Mouse (Mus musculus) liver, embryonic 14.5 days (tissue): ENCODE results near the gene Col19a1. TPM values are rescaled to one million over a fixed set of nuclear protein-coding genes. Genes with fewer than 3 reads are reported as not detected.

Experiments used
- ATAC-seq: fragments of 200-750 bp; cut with Nextera tagmentation; 2 replicates; pipeline ENCODE4 v1.8.0; 2017; ENCODE audit warnings: moderate number of reproducible peaks, mild to moderate bottlenecking, moderate library complexity; ENCODE audit not compliant: insufficient read depth
- DNase-seq, 3 experiments: peaks; one replicate each; pipeline ENCODE4 v3.0.0-alpha.2; 2012 to 2013; ENCODE audit warnings: low read depth in 3 of 3, low spot score in 3 of 3
- H3K27ac ChIP-seq: fragments of 300-500 bp; sonication (generic); 2 replicates; pipeline ENCODE4 v1.5.1; 2014; ENCODE audit warnings: moderate library complexity, mild to moderate bottlenecking, control low read depth, inconsistent platforms
- H3K27me3 ChIP-seq: fragments of 300-500 bp; sonication (generic); 2 replicates; pipeline ENCODE4 v1.6.1; 2014; ENCODE audit warnings: mild to moderate bottlenecking, low read length, moderate library complexity; ENCODE audit not compliant: control insufficient read depth, insufficient read depth
- H3K36me3 ChIP-seq: fragments of 300-500 bp; sonication (generic); replicated peaks from 2 replicates; pipeline ENCODE4 v1.6.1; 2014; ENCODE audit warnings: low read depth; ENCODE audit not compliant: control insufficient read depth, insufficient read depth
- H3K4me1 ChIP-seq, 2 experiments: fragments of 200-500 bp in 1 of 2; fragments of 300-500 bp in 1 of 2; sonication (generic) in 1 of 2; replicated peaks; 2 replicates each; pipeline ENCODE4 v1.6.1; 2012 to 2014; ENCODE audit warnings: antibody characterized with exemption in 1 of 2, inconsistent platforms in 1 of 2, low read length in 1 of 2; ENCODE audit not compliant: control insufficient read depth in 2 of 2, insufficient read depth in 2 of 2
- H3K4me2 ChIP-seq: fragments of 300-500 bp; sonication (generic); 2 replicates; pipeline ENCODE4 v1.6.1; 2014; ENCODE audit warnings: low read depth, mild to moderate bottlenecking, control low read depth, moderate library complexity
- H3K4me3 ChIP-seq, 2 experiments: fragments of 200-500 bp in 1 of 2; fragments of 300-500 bp in 1 of 2; sonication (generic) in 1 of 2; 2 replicates each; pipeline ENCODE4 v1.5.1; 2012 to 2014; ENCODE audit warnings: low read depth in 2 of 2, low read length in 2 of 2, mild to moderate bottlenecking in 2 of 2, control low read depth in 1 of 2, inconsistent platforms in 1 of 2, moderate library complexity in 1 of 2; ENCODE audit not compliant: insufficient read depth in 1 of 2
- H3K9ac ChIP-seq: fragments of 300-500 bp; sonication (generic); replicated peaks from 2 replicates; pipeline ENCODE4 v1.6.1; 2014; ENCODE audit warnings: mild to moderate bottlenecking, control low read depth, moderate library complexity
- H3K9me3 ChIP-seq: fragments of 300-500 bp; sonication (generic); 2 replicates; pipeline ENCODE4 v1.6.1; 2016; ENCODE audit warnings: low read length, mixed read lengths; ENCODE audit not compliant: control insufficient read depth
- CTCF ChIP-seq: IDR thresholded peaks from 2 replicates; pipeline ENCODE4 v1.5.1; 2016; ENCODE audit warnings: antibody characterized with exemption, low read depth, control low read depth
- EP300 ChIP-seq: IDR thresholded peaks from 2 replicates; pipeline ENCODE4 v1.6.1; 2016; ENCODE audit warnings: antibody characterized with exemption, low read depth
- WGBS: fragments of 180-500 bp; shearing (Covaris S2); extraction: QIAGEN DNeasy Blood & Tissue Kit; methylation state at CpG from one replicate; pipeline ENCODE4 v1.1.7; 2014; ENCODE audit not compliant: insufficient replicate concordance; 5-methylcytosine and 5-hydroxymethylcytosine counted together
- polyA plus RNA-seq, 2 experiments: library from polyadenylated mRNA; depleted of rRNA in 1 of 2; stranded (reverse) in 1 of 2; unstranded in 1 of 2; fragments of >200 nt; fragmentation: Nextera tagmentation in 1 of 2; extraction: Ambion mirVana in 1 of 2; gene quantifications; 2 replicates each; pipeline versions ENCODE4 v1.2.1 to v1.2.3; 2012 to 2014

The Col19a1 gene
- polyA plus RNA-seq, 2 experiments = not detected

GRCm38 (mm10) chr1:24261181-24261580 lies 326.1 kb downstream of the Col19a1 start:
- H3K9ac ChIP-seq = no peak overlapping the region
- H3K4me1 ChIP-seq = no peaks in the 10 kb centered on the region
- no peak overlapping the region for H3K27ac ChIP-seq
- DNase-seq (no peak), ATAC-seq (no peak)
- no peaks in the 10 kb centered on the region for H3K27me3 ChIP-seq
- TF ChIP-seq CTCF (no peak), EP300 (no peak)
- no peak overlapping the region for H3K4me3 ChIP-seq
- H3K36me3 ChIP-seq = no peaks in the 10 kb centered on the region
- no peak overlapping the region for H3K4me2 ChIP-seq
- H3K9me3 ChIP-seq = no peaks in the 10 kb centered on the region

DNA sequence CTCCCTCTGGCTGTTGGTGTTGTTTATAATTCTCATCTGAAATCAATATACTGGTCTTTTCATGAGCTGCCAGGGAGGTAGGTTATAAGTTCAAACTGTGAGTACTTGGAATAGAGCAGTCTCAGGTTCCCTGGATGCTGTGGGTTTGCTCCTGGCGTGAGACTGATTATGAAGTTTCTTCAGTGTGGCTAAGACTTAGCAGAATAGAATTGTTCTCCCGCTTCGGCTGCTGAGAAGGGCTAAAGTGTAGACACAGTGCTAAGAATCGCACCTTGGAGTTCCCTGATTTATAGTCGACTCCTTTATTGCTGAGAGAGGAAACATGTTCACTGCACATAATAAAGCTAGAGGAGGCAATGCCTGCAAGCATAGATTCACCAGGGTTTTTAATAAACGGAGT lies 327.9 kb downstream of the Col19a1 start:
- H3K9me3 ChIP-seq = no peaks in the 10 kb centered on the region
- DNase-seq (no peak), ATAC-seq (no peak)
- no peak overlapping the region for H3K9ac ChIP-seq
- WGBS = 64% methylated on average over 6 of the region's 6 CpGs
- H3K27ac ChIP-seq = no peak overlapping the region
- TF ChIP-seq CTCF (no peak), EP300 (no peak)
- no peaks in the 10 kb centered on the region for H3K4me1 ChIP-seq
- H3K27me3 ChIP-seq = no peaks in the 10 kb centered on the region
- H3K4me2 ChIP-seq = no peak overlapping the region
- no peaks in the 10 kb centered on the region for H3K36me3 ChIP-seq
- H3K4me3 ChIP-seq = no peak overlapping the region

GRCm38 (mm10) chr1:24257961-24258360 lies 329.3 kb downstream of the Col19a1 start:
- TF ChIP-seq CTCF = no peak
- no peak for TF ChIP-seq EP300
- Histone ChIP-seq H3K9ac (no peak overlapping the region), H3K9me3 (no peaks in the 10 kb centered on the region), H3K4me1 (no peaks in the 10 kb centered on the region), H3K27me3 (no peaks in the 10 kb centered on the region), H3K27ac (no peak overlapping the region), H3K36me3 (no peaks in the 10 kb centered on the region), H3K4me2 (no peak overlapping the region), H3K4me3 (no peak overlapping the region)
- DNase-seq (no peak), ATAC-seq (no peak)
- WGBS = 61% methylated on average over 5 of the region's 5 CpGs

DNA sequence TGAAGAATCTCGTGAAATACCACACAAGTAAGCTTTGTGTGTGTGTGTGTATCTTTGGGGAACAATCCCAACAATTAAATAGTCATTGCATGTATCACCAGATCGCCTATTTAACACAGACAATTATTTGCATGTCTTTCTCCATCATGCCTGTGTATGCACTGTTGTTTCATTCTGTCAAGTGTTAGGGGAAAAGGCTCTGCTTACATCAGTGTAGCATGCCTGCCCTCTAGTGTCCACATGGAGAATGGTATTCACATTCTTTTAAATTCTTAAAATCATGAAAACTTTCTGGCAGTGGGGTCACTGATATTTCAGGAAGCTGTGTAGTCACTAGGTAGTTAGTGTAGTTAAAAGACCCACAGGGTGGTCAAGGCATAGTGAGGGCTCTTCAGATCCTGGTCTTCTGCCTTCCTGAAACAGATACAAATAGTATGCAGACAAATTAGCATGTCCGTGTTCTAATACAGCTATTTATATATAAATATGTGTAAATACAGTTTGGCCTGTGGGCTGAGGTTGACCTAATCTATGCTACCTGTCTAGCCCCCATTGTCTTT lies 338.1 kb downstream of the Col19a1 start:
- DNase-seq (peak in 1 of 3 experiments; percentile 1), ATAC-seq (no peak)
- 40% methylated on average over 3 of the region's 3 CpGs for WGBS
- Histone ChIP-seq H3K9me3 (no peaks in the 10 kb centered on the region), H3K36me3 (no peaks in the 10 kb centered on the region), H3K4me2 (no peak overlapping the region), H3K4me1 (no peaks in the 10 kb centered on the region), H3K9ac (no peak overlapping the region), H3K27me3 (no peaks in the 10 kb centered on the region), H3K27ac (no peak overlapping the region), H3K4me3 (no peak overlapping the region)
- TF ChIP-seq CTCF = peak; percentile 59
- TF ChIP-seq EP300 = no peak

GRCm38 (mm10) chr1:24248294-24249104 lies 338.8 kb downstream of the Col19a1 start:
- Histone ChIP-seq H3K36me3 (no peaks in the 10 kb centered on the region), H3K4me2 (no peak overlapping the region), H3K27ac (no peak overlapping the region), H3K9ac (no peak overlapping the region), H3K4me1 (no peaks in the 10 kb centered on the region), H3K4me3 (no peak overlapping the region), H3K9me3 (no peaks in the 10 kb centered on the region), H3K27me3 (no peaks in the 10 kb centered on the region)
- ATAC-seq = no peak
- TF ChIP-seq EP300 (no peak), CTCF (no peak)
- WGBS = 57% methylated on average over 10 of the region's 10 CpGs
- DNase-seq = no peak
